Mouse (Mus musculus) CH12.LX (cell line): Measurements from ENCODE around the gene Parp3. TPM values are rescaled to one million over a fixed set of nuclear protein-coding genes. Genes with fewer than 3 reads are reported as not detected.

Experiments used
- polyA plus RNA-seq: library from polyadenylated mRNA; unstranded; fragments of >175 nt; gene quantifications from 2 replicates; pipeline ENCODE4 v1.2.1, GENCODE M21; 2012; ENCODE audit warnings: low read depth; ENCODE audit not compliant: insufficient read length
- total RNA-seq, 2 experiments: library from RNA; depleted of rRNA; stranded (reverse); fragments of 300-350 nt in 1 of 2; fragments of >200 nt in 1 of 2; gene quantifications; 2 replicates each; pipeline ENCODE4 v1.2.3; 2012 to 2014

Gene Parp3
- total and polyA plus RNA-seq, 3 experiments: 10.3 to 24.6 (median 12.9) TPM

Other genes starting within 250 kb of the Parp3 start
- gene Alas1, start 228.3 kb downstream of the Parp3 start, total RNA-seq (2012; rRNA removed): 65.1 and 71.9 TPM in 2 replicates
- 93.1 and 105 TPM in 2 replicates for gene Alas1, start 228.3 kb downstream of the Parp3 start, total RNA-seq (2014; rRNA removed)
- 68.2 and 69.6 TPM in 2 replicates for gene Alas1, start 228.3 kb downstream of the Parp3 start, polyA plus RNA-seq
- 42.7 and 46.7 TPM in 2 replicates for gene Poc1a, start 195.9 kb downstream of the Parp3 start, total RNA-seq (2012; rRNA removed)
- 24.2 and 24.5 TPM in 2 replicates for gene Poc1a, start 195.9 kb downstream of the Parp3 start, total RNA-seq (2014; rRNA removed)
- gene Poc1a, start 195.9 kb downstream of the Parp3 start, polyA plus RNA-seq: 31.9 and 39.8 TPM in 2 replicates
- 8.0 and 10.0 TPM in 2 replicates for gene Dusp7, start 108.3 kb downstream of the Parp3 start, total RNA-seq (2012; rRNA removed)
- gene Dusp7, start 108.3 kb downstream of the Parp3 start, total RNA-seq (2014; rRNA removed): 4.9 and 6.2 TPM in 2 replicates
- gene Dusp7, start 108.3 kb downstream of the Parp3 start, polyA plus RNA-seq: 8.2 and 11.4 TPM in 2 replicates
- 1,844 and 1,867 TPM in 2 replicates for gene Rpl29, start 47.5 kb downstream of the Parp3 start, total RNA-seq (2012; rRNA removed)
- gene Rpl29, start 47.5 kb downstream of the Parp3 start, total RNA-seq (2014; rRNA removed): 1,058 and 1,082 TPM in 2 replicates
- gene Rpl29, start 47.5 kb downstream of the Parp3 start, polyA plus RNA-seq: 1,042 and 1,257 TPM in 2 replicates
- gene Acy1, start 38.6 kb downstream of the Parp3 start, total RNA-seq (2012; rRNA removed): 76.9 and 77.6 TPM in 2 replicates
- 51.9 and 55.6 TPM in 2 replicates for gene Acy1, start 38.6 kb downstream of the Parp3 start, total RNA-seq (2014; rRNA removed)
- gene Acy1, start 38.6 kb downstream of the Parp3 start, polyA plus RNA-seq: 103 and 106 TPM in 2 replicates
- gene Abhd14b, start 29.5 kb downstream of the Parp3 start, total RNA-seq (2012; rRNA removed): 3.9 and 5.3 TPM in 2 replicates
- gene Abhd14b, start 29.5 kb downstream of the Parp3 start, total RNA-seq (2014; rRNA removed): 2.9 and 3.6 TPM in 2 replicates
- gene Abhd14b, start 29.5 kb downstream of the Parp3 start, polyA plus RNA-seq: 4.4 and 5.4 TPM in 2 replicates
- 20.4 and 20.6 TPM in 2 replicates for gene Abhd14a, start 29.3 kb downstream of the Parp3 start, total RNA-seq (2012; rRNA removed)
- 15.6 and 18.2 TPM in 2 replicates for gene Abhd14a, start 29.3 kb downstream of the Parp3 start, total RNA-seq (2014; rRNA removed)
- gene Abhd14a, start 29.3 kb downstream of the Parp3 start, polyA plus RNA-seq: 23.3 and 26.6 TPM in 2 replicates
- gene Pcbp4, start 23.7 kb downstream of the Parp3 start, total RNA-seq (2012; rRNA removed): 41.3 and 44.1 TPM in 2 replicates
- gene Pcbp4, start 23.7 kb downstream of the Parp3 start, total RNA-seq (2014; rRNA removed): 34.5 and 44.0 TPM in 2 replicates
- 51.9 and 54.2 TPM in 2 replicates for gene Pcbp4, start 23.7 kb downstream of the Parp3 start, polyA plus RNA-seq
- gene Gpr62, start 11.0 kb downstream of the Parp3 start, total RNA-seq (2012; rRNA removed): 0.04 TPM in 1 of 2 replicates, not detected in the other
- not detected in 2 replicates for gene Gpr62, start 11.0 kb downstream of the Parp3 start, total RNA-seq (2014; rRNA removed)
- gene Gpr62, start 11.0 kb downstream of the Parp3 start, polyA plus RNA-seq: 0.11 and 0.20 TPM in 2 replicates
- 120 and 167 TPM in 2 replicates for gene Rrp9, start 986 bp downstream of the Parp3 start, total RNA-seq (2012; rRNA removed)
- gene Rrp9, start 986 bp downstream of the Parp3 start, total RNA-seq (2014; rRNA removed): 130 and 137 TPM in 2 replicates
- 326 and 339 TPM in 2 replicates for gene Rrp9, start 986 bp downstream of the Parp3 start, polyA plus RNA-seq
- gene Iqcf1, start 23.0 kb upstream of the Parp3 start, total RNA-seq (2012; rRNA removed): not detected in 2 replicates
- gene Iqcf1, start 23.0 kb upstream of the Parp3 start, total RNA-seq (2014; rRNA removed): not detected in 2 replicates
- not detected in 2 replicates for gene Iqcf1, start 23.0 kb upstream of the Parp3 start, polyA plus RNA-seq
- 0.72 TPM in 1 of 2 replicates, not detected in the other for gene Iqcf5, start 37.6 kb upstream of the Parp3 start, total RNA-seq (2012; rRNA removed)
- gene Iqcf5, start 37.6 kb upstream of the Parp3 start, total RNA-seq (2014; rRNA removed): 0.77 TPM in 1 of 2 replicates, not detected in the other
- gene Iqcf5, start 37.6 kb upstream of the Parp3 start, polyA plus RNA-seq: 1.8 and 2.9 TPM in 2 replicates
- not detected in 2 replicates for gene Iqcf3, start 84.7 kb upstream of the Parp3 start, total RNA-seq (2012; rRNA removed)
- not detected in 2 replicates for gene Iqcf3, start 84.7 kb upstream of the Parp3 start, total RNA-seq (2014; rRNA removed)
- not detected in 2 replicates for gene Iqcf3, start 84.7 kb upstream of the Parp3 start, polyA plus RNA-seq
- gene Iqcf4, start 94.0 kb upstream of the Parp3 start, total RNA-seq (2012; rRNA removed): not detected in 2 replicates
- gene Iqcf4, start 94.0 kb upstream of the Parp3 start, total RNA-seq (2014; rRNA removed): not detected in 2 replicates
- not detected in 2 replicates for gene Iqcf4, start 94.0 kb upstream of the Parp3 start, polyA plus RNA-seq
- gene Iqcf6, start 149.6 kb upstream of the Parp3 start, total RNA-seq (2012; rRNA removed): not detected in 2 replicates
- not detected in 2 replicates for gene Iqcf6, start 149.6 kb upstream of the Parp3 start, total RNA-seq (2014; rRNA removed)
- gene Iqcf6, start 149.6 kb upstream of the Parp3 start, polyA plus RNA-seq: not detected in 2 replicates
- gene Grm2, start 179.1 kb upstream of the Parp3 start, total RNA-seq (2012; rRNA removed): not detected in 2 replicates
- gene Grm2, start 179.1 kb upstream of the Parp3 start, total RNA-seq (2014; rRNA removed): not detected in 2 replicates
- not detected in 2 replicates for gene Grm2, start 179.1 kb upstream of the Parp3 start, polyA plus RNA-seq
- gene Tex264, start 209.0 kb upstream of the Parp3 start, total RNA-seq (2012; rRNA removed): 33.6 and 45.3 TPM in 2 replicates
- 30.9 and 34.3 TPM in 2 replicates for gene Tex264, start 209.0 kb upstream of the Parp3 start, total RNA-seq (2014; rRNA removed)
- gene Tex264, start 209.0 kb upstream of the Parp3 start, polyA plus RNA-seq: 45.2 and 54.8 TPM in 2 replicates